Mouse (Mus musculus) liver, postnatal 0 days (tissue): ENCODE results near the gene 4933407L21Rik.

ENCODE experiments used
- CTCF ChIP-seq: sonication (generic); IDR thresholded peaks from 2 replicates; pipeline ENCODE4 v1.5.1; 2016; ENCODE audit warnings: antibody characterized with exemption, low read depth
- EP300 ChIP-seq: IDR thresholded peaks from 2 replicates; pipeline ENCODE4 v1.6.1; 2016; ENCODE audit warnings: antibody characterized with exemption, low read depth, mild to moderate bottlenecking

GRCm38 (mm10) chr1:85896110-85896509 lies 32.2 kb upstream of the 4933407L21Rik start:
- TF ChIP-seq EP300, result no peak
- no peak for TF ChIP-seq CTCF
